Mouse (Mus musculus): ENCODE results near the gene Tcf3.

Gene Tcf3

GRCm38 (mm10) chr10:80433513-80434232, at the start of gene Tcf3:
Tcf3 (minus strand) TSS chr10:80433647.
- DNase-seq (ENCODE audit: low spot score in 2 of 2) = peak; percentile 85 to 96

GRCm38 (mm10) chr10:80481002-80481401, 47.6 kb upstream of the Tcf3 start:
- DNase-seq (ENCODE audit: low spot score in 2 of 2) = no peak

GRCm38 (mm10) chr10:80478531-80478930, 45.1 kb upstream of the Tcf3 start:
- DNase-seq (ENCODE audit: low spot score in 2 of 2) = no peak

GRCm38 (mm10) chr10:80475290-80475959, 42.0 kb upstream of the Tcf3 start:
- DNase-seq (ENCODE audit: low spot score in 2 of 2) = peak; percentile 79 to 85

GRCm38 (mm10) chr10:80465066-80465465, 31.6 kb upstream of the Tcf3 start:
- no peak for DNase-seq (ENCODE audit: low spot score in 2 of 2)

- DNase-seq (ENCODE audit: low spot score in 2 of 2) = no peak
These were observed 31.1 kb upstream of the Tcf3 start for GRCm38 (mm10) chr10:80464381-80465035.

GRCm38 (mm10) chr10:80461346-80461745, 27.9 kb upstream of the Tcf3 start:
- no peak for DNase-seq (ENCODE audit: low spot score in 2 of 2)

GRCm38 (mm10) chr10:80460324-80460723, 26.9 kb upstream of the Tcf3 start:
- DNase-seq (ENCODE audit: low spot score in 2 of 2) = no peak

- DNase-seq (ENCODE audit: low spot score in 2 of 2) = no peak
These were observed 26.2 kb upstream of the Tcf3 start for GRCm38 (mm10) chr10:80459671-80460070.

- DNase-seq (ENCODE audit: low spot score in 2 of 2) = no peak
These were observed 25.8 kb upstream of the Tcf3 start for GRCm38 (mm10) chr10:80459236-80459635.

- no peak for DNase-seq (ENCODE audit: low spot score in 2 of 2)
These were observed 22.2 kb upstream of the Tcf3 start for GRCm38 (mm10) chr10:80455697-80456096.

- no peak for DNase-seq (ENCODE audit: low spot score in 2 of 2)
These were observed 21.3 kb upstream of the Tcf3 start for GRCm38 (mm10) chr10:80454781-80455180.

GRCm38 (mm10) chr10:80453601-80454000, 20.2 kb upstream of the Tcf3 start:
- no peak for DNase-seq (ENCODE audit: low spot score in 2 of 2)

GRCm38 (mm10) chr10:80450599-80450998, 17.2 kb upstream of the Tcf3 start:
- DNase-seq (ENCODE audit: low spot score in 2 of 2) = no peak

GRCm38 (mm10) chr10:80445898-80446601, 12.6 kb upstream of the Tcf3 start:
- DNase-seq (ENCODE audit: low spot score in 2 of 2) = peak; percentile 56 to 79

- no peak for DNase-seq (ENCODE audit: low spot score in 2 of 2)
These were observed 11.6 kb upstream of the Tcf3 start for GRCm38 (mm10) chr10:80445052-80445451.

- DNase-seq (ENCODE audit: low spot score in 2 of 2) = no peak
These were observed 11.0 kb upstream of the Tcf3 start for GRCm38 (mm10) chr10:80444339-80445045.

- no peak for DNase-seq (ENCODE audit: low spot score in 2 of 2)
These were observed 10.3 kb upstream of the Tcf3 start for GRCm38 (mm10) chr10:80443575-80444278.

GRCm38 (mm10) chr10:80442989-80443388, 9.5 kb upstream of the Tcf3 start:
- no peak for DNase-seq (ENCODE audit: low spot score in 2 of 2)

- DNase-seq (ENCODE audit: low spot score in 2 of 2) = no peak
These were observed 8.2 kb upstream of the Tcf3 start for GRCm38 (mm10) chr10:80441598-80441997.

- DNase-seq (ENCODE audit: low spot score in 2 of 2) = no peak
These were observed 6.6 kb upstream of the Tcf3 start for GRCm38 (mm10) chr10:80440031-80440430.

Data from urinary bladder, postnatal 36 days (tissue).